Mouse (Mus musculus) C2C12 (cell line): ENCODE data around the gene Fmo4. TPM values are rescaled to one million over a fixed set of nuclear protein-coding genes. Genes with fewer than 3 reads are reported as not detected.

Experiments
- H3K27me3 ChIP-seq: one replicate; pipeline ENCODE4 v1.6.1; 2011; ENCODE audit not compliant: control insufficient read depth, insufficient read depth, insufficient read length
- H3K36me3 ChIP-seq: one replicate; pipeline ENCODE4 v1.6.1; 2011; ENCODE audit not compliant: control insufficient read depth, insufficient read depth
- H3K4me3 ChIP-seq: one replicate; pipeline ENCODE4 v1.5.1; 2011; ENCODE audit warnings: mild to moderate bottlenecking, control low read depth; ENCODE audit not compliant: poor library complexity, insufficient read depth, severe bottlenecking
- H3K79me2 ChIP-seq: one replicate; pipeline ENCODE4 v1.6.1; 2011; ENCODE audit not compliant: control insufficient read depth, insufficient read depth
- H3K79me3 ChIP-seq: one replicate; pipeline ENCODE4 v1.6.1; 2011; ENCODE audit warnings: low read depth, control low read depth
- H3ac ChIP-seq: one replicate; pipeline ENCODE3; 2011; ENCODE audit warnings: low read depth; ENCODE audit not compliant: control insufficient read depth, insufficient read length
- CEBPB ChIP-seq: IDR thresholded peaks from one replicate; pipeline ENCODE4 v1.6.1; 2011; ENCODE audit warnings: low read depth, mild to moderate bottlenecking, control low read depth, moderate library complexity
- CTCF ChIP-seq: IDR thresholded peaks from one replicate; pipeline ENCODE4 v1.5.1; 2011; ENCODE audit not compliant: control insufficient read depth, insufficient read depth, insufficient read length
- FOSL1 ChIP-seq: IDR thresholded peaks from one replicate; pipeline ENCODE4 v1.8.0; 2011; ENCODE audit warnings: mild to moderate bottlenecking, low read length; ENCODE audit not compliant: poor library complexity, insufficient read depth, severe bottlenecking
- MAX ChIP-seq: IDR thresholded peaks from one replicate; pipeline ENCODE4 v1.6.1; 2011; ENCODE audit warnings: mild to moderate bottlenecking, control low read depth
- MYOD1 ChIP-seq: IDR thresholded peaks from one replicate; pipeline ENCODE4 v1.6.1; 2011; ENCODE audit warnings: low read depth; ENCODE audit not compliant: control insufficient read depth, insufficient read length
- MYOG ChIP-seq: IDR thresholded peaks from one replicate; pipeline ENCODE4 v1.6.1; 2011; ENCODE audit not compliant: control insufficient read depth, insufficient read length; ENCODE audit errors: extremely low read depth
- USF1 ChIP-seq: IDR thresholded peaks from one replicate; pipeline ENCODE4 v1.6.1; 2011; ENCODE audit warnings: low read depth, mild to moderate bottlenecking, control low read depth, moderate library complexity
- polyA plus RNA-seq: library from polyadenylated mRNA; unstranded; fragments of >200 nt; fragmentation: generic; extraction: Trizol; gene quantifications from one replicate; pipeline ENCODE4 v1.2.1, GENCODE M21; 2012; ENCODE audit warnings: missing spikeins

Gene Fmo4
- polyA plus RNA-seq, 1 experiment = 0.06 TPM

GRCm38 (mm10) chr1:162814932-162815331, 1.2 kb upstream of the Fmo4 start:
- H3K79me3 ChIP-seq = no peaks in the 10 kb centered on the region
- no peaks in the 10 kb centered on the region for H3K36me3 ChIP-seq
- H3K27me3 ChIP-seq = no peaks in the 10 kb centered on the region
- no peak overlapping the region for H3K4me3 ChIP-seq
- no peak overlapping the region for H3ac ChIP-seq
- H3K79me2 ChIP-seq = no peaks in the 10 kb centered on the region
- TF ChIP-seq FOSL1 (no peak), MYOD1 (no peak), CEBPB (no peak), MAX (no peak), USF1 (no peak), MYOG (no peak), CTCF (no peak)

GRCm38 (mm10) chr1:162813143-162813835, 483 bp downstream of the Fmo4 start:
- H3ac ChIP-seq = no peak overlapping the region
- H3K36me3 ChIP-seq = no peaks in the 10 kb centered on the region
- TF ChIP-seq USF1 = no peak
- TF ChIP-seq MYOG = no peak
- TF ChIP-seq MAX = no peak
- no peak overlapping the region for H3K4me3 ChIP-seq
- H3K79me2 ChIP-seq = no peaks in the 10 kb centered on the region
- H3K27me3 ChIP-seq = no peaks in the 10 kb centered on the region
- H3K79me3 ChIP-seq = no peaks in the 10 kb centered on the region

- H3K27me3 ChIP-seq = peaks cover 3% of the 10 kb centered on the region
- H3K79me2 ChIP-seq = no peaks in the 10 kb centered on the region
- H3ac ChIP-seq = no peak overlapping the region
- no peaks in the 10 kb centered on the region for H3K36me3 ChIP-seq
- no peak for TF ChIP-seq MYOD1
- TF ChIP-seq CTCF = no peak
- no peaks in the 10 kb centered on the region for H3K79me3 ChIP-seq
- H3K4me3 ChIP-seq = no peak overlapping the region
These were observed 5.2 kb downstream of the Fmo4 start for GRCm38 (mm10) chr1:162808541-162808940.

GRCm38 (mm10) chr1:162807441-162807840, 6.3 kb downstream of the Fmo4 start:
- TF ChIP-seq CEBPB (no peak), USF1 (no peak), MAX (no peak), CTCF (no peak), FOSL1 (no peak), MYOD1 (no peak), MYOG (no peak)
- H3K79me2 ChIP-seq = no peaks in the 10 kb centered on the region
- H3K79me3 ChIP-seq = no peaks in the 10 kb centered on the region
- peaks cover 3% of the 10 kb centered on the region for H3K27me3 ChIP-seq
- H3ac ChIP-seq = no peak overlapping the region
- no peak overlapping the region for H3K4me3 ChIP-seq
- no peaks in the 10 kb centered on the region for H3K36me3 ChIP-seq

- no peak overlapping the region for H3ac ChIP-seq
- H3K79me2 ChIP-seq = no peaks in the 10 kb centered on the region
- no peaks in the 10 kb centered on the region for H3K79me3 ChIP-seq
- peaks cover 3% of the 10 kb centered on the region for H3K27me3 ChIP-seq
- no peaks in the 10 kb centered on the region for H3K36me3 ChIP-seq
- TF ChIP-seq MYOD1 = no peak
- no peak for TF ChIP-seq USF1
- TF ChIP-seq FOSL1 = no peak
- TF ChIP-seq MYOG = no peak
- no peak for TF ChIP-seq CEBPB
- TF ChIP-seq MAX = no peak
- no peak for TF ChIP-seq CTCF
- H3K4me3 ChIP-seq = no peak overlapping the region
These were observed 8.8 kb downstream of the Fmo4 start for GRCm38 (mm10) chr1:162805011-162805410.

GRCm38 (mm10) chr1:162796441-162796840, 17.3 kb downstream of the Fmo4 start:
- no peak for TF ChIP-seq USF1
- no peak for TF ChIP-seq CEBPB
- no peak for TF ChIP-seq CTCF
- no peak for TF ChIP-seq MAX
- TF ChIP-seq FOSL1 = no peak
- TF ChIP-seq MYOD1 = no peak
- TF ChIP-seq MYOG = no peak
- H3K79me3 ChIP-seq = no peaks in the 10 kb centered on the region
- no peak overlapping the region for H3K4me3 ChIP-seq
- no peaks in the 10 kb centered on the region for H3K79me2 ChIP-seq
- H3ac ChIP-seq = no peak overlapping the region
- no peaks in the 10 kb centered on the region for H3K36me3 ChIP-seq
- H3K27me3 ChIP-seq = no peaks in the 10 kb centered on the region
